Mouse (Mus musculus) retina, adult 2 months (tissue): ENCODE data around the gene Cx3cr1.
"Not testable (repeated sequence)": the region's sequence is repeated elsewhere in the genome, so short reads cannot be mapped to it uniquely, and the experiment has no call there.

Experiments
- DNase-seq: peaks from one replicate; pipeline ENCODE4 v3.0.0-alpha.2; 2012; ENCODE audit warnings: low read depth, low spot score

Gene Cx3cr1

GRCm38 (mm10) chr9:120069779-120070178 is at the start of gene Cx3cr1:
Cx3cr1 (minus strand) TSS chr9:120069879.
- DNase-seq = no peak

DNA sequence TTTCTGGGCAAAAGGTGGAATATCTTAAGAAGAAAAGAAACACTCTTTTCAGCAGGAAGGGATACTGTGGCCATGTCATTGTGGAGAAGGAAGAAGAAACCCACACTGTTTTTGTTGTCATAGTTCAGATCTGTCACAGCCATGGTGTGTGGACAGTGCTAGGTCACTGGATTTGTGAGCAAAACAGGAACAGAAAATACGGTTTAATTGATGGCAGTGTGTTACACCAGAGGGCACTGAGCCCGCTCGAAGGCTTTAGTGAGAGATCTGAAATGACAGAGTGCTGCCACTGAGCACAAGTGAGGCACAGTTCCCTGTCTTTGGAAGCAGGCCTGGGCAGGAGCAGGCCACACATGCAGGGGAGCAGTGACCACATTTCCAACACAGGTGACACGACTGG is 48.5 kb upstream of the Cx3cr1 start:
- DNase-seq = no peak

GRCm38 (mm10) chr9:120116184-120116624 is 46.5 kb upstream of the Cx3cr1 start:
- no peak for DNase-seq

- no peak for DNase-seq
These were observed 45.9 kb upstream of the Cx3cr1 start for GRCm38 (mm10) chr9:120115580-120115979.

- no peak for DNase-seq
These were observed 45.1 kb upstream of the Cx3cr1 start for GRCm38 (mm10) chr9:120114789-120115151.

DNA sequence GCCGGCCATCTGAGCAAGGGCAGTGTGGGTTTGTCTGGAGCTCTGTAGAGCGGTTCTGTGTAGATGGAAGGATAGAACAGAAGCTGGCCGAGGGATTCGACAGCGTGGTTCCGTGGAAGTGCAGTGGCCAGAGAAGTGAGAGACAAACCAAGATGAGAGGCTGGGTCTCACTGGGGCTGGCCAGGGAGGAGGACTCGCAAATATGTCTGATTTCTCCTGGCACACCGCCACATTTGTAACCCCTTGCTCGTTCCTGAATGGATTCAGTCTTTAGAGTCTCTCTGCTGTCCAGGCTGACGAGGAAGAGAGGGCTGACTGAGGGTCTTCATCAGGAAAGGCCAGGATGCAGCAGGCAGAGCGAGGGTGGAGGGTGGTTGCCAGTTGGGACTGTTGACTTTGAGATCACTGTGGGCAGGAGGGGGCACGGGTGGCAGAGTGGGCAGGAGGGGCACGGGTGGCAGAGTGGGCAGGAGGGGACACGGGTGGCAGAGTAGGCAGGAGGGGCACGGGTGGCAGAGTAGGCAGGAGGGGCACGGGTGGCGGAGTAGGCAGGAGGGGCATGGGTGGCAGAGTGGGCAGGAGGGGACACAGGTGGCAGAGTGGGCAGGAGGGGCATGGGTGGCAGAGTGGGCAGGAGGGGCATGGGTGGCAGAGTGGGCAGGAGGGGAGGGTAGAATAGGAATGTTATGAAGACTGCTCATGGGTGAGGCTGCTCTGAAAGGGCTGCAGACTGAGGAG is 44.5 kb upstream of the Cx3cr1 start:
- DNase-seq = no peak

DNA sequence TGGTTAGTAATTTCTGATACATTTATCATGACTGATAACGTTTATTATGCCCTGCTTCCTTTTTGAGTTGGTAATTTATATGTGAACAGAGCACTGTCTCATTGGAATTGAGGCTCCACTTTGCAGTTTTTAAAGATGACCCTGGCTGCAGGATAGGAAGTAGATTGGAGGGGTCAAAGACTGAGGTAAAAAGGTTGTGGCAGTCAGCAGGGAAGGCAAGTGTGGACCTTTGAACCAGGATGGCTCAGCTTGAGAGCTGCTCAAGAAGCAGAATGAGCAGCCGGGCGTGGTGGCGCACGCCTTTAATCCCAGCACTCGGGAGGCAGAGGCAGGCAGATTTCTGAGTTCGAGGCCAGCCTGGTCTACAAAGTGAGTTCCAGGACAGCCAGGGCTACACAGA is 43.8 kb upstream of the Cx3cr1 start:
- no peak for DNase-seq

DNA sequence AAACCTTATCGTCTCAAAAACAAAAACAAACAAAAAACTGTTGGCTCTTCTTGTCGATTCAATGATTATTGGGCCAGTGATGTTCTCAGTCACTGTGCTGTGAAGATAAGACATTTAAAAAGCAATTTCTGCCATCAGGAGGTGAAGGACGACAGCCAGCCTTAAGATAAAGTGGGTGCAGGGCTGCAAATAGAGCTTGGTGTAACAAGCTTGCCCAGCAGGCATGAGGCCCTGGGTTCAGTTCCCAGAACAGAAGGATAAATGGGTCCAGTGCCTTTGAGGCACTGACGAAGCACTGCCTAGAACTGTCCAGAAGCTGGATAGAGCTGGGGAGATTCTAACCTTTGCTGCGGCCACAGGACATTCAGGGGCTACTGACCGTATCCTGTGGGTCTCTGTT is 42.8 kb upstream of the Cx3cr1 start:
- no peak for DNase-seq

DNA sequence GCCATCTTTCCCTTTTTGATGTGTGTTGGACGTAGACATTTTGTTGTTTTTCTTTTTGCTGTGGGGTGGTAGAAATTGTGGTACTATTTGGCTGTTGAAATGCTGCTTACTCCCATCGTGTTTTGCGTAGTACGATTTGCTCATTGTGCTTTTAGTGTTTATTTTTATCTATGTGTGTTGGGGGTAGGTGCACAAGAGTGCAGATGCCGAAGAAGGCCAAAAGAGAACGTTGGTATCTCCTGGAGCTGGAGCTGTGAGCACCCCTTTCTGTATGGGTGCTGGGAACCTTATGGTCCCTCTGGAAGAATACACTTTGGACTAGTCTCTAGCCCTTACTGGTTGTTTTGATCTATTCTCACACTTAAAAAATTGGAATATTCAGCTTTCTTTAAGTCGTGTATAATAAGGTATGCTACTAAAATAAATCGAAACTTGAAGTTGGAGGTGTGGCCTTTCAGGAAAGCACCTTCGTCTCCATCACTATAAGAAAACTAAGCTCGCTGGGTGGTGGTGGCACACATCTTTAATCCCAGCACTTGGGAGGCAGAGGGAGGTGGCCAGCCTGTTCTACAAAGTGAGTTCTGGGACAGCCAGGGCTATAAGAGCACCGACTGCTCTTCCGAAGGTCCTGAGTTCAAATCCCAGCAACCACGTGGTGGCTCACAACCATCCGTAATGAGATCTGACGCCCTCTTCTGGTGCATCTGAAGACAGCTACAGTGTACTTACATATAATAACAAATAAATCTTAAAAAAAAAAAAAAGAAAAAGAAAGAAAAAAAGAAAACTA is 41.7 kb upstream of the Cx3cr1 start:
- no peak for DNase-seq

DNA sequence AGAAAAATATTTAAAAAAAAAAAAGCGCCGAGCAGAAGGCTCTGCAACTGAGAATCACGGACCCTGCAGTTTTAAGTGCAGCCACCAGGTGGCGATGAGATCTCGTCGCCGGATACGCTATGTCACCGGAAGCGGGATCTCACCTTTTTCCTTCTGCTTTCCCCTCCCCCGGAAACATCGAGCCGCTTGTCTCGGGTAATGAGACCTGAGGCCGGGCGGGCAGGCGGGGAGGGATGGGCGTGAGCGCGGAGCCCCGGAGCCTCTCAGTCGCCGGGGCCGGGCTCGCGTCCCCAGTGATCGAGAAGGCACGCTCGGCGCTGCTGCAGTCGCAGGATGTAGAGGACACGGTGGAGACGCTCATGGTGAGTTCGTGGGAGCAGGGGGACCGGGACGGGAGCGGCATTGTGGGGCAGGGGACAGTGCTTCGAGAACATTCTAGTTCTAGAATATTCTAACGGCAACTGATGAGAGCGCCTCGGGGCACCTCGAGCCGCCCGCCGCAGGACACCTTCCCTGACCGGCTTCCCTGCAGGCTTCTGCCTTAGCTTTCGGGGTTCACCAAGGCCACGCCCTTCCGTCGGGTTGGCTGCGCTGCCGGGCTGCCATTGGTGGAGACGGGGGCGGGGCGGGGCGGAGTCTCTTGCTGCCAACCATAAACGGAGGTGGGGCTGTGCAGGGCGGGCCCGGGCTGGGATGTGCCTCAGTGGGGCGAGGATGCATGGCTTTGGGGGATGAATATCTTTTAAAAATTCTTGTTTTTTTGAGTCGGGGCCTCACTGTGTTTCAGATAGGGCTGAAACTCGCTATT is 40.7 kb upstream of the Cx3cr1 start, which contains the start of gene Slc25a38:
Gene Slc25a38 (plus strand): TSS at position 164 of the 808 bp plus-strand sequence.
- DNase-seq = peak; percentile 79

DNA sequence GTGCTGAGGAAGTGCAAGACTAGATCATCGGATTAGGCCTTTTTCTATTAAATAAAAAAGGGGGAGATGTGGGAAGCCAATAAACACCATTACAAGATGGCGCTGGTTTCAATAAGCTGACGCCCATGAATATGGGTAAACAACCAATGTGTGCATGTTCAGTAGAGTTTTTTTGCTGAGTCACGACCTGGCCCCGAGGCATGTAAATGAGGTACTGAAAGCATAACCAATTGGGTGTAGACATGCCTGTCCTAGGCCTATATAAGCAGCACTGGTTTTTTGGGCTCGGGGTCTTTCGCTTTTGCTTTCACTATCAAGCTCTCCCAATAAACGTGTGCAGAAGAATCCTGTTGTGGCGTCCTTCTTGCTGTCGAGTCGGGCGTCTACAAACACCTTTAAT is 39.3 kb upstream of the Cx3cr1 start:
- not testable (repeated sequence) for DNase-seq

GRCm38 (mm10) chr9:120101165-120101564 is 31.5 kb upstream of the Cx3cr1 start:
- DNase-seq = no peak

GRCm38 (mm10) chr9:120099304-120099703 is 29.6 kb upstream of the Cx3cr1 start:
- no peak for DNase-seq

- peak; percentile 40 for DNase-seq
These were observed 29.0 kb upstream of the Cx3cr1 start for GRCm38 (mm10) chr9:120098682-120099081.

DNA sequence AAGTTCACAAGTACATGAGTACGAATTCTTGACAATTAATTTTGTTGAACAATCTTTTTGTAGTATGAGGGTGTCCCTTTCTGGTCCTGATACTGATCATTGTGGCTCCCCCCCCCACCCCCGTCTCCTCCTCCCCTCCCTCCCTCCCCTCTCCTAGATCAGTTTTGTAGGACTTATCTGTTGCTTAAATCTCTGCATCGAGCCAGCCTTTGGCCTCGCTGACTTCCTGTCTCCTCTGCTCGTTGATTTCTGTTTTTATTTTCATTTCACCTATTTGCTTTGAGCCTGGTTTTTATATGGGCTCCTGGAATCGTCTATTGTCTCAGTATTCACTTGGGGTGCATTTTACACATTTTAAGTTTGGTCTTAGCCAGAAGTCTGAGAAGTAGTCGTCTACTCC is 26.2 kb upstream of the Cx3cr1 start:
- DNase-seq = no peak

GRCm38 (mm10) chr9:120093701-120094100 is 24.0 kb upstream of the Cx3cr1 start:
- no peak for DNase-seq

GRCm38 (mm10) chr9:120091696-120092238 is 22.1 kb upstream of the Cx3cr1 start, which contains the start of gene Ccr8:
Ccr8 (plus strand) TSS chr9:120092114.
- no peak for DNase-seq

- no peak for DNase-seq
These were observed 21.4 kb upstream of the Cx3cr1 start for GRCm38 (mm10) chr9:120091086-120091485.

GRCm38 (mm10) chr9:120089125-120089524 is 19.4 kb upstream of the Cx3cr1 start:
- DNase-seq = no peak

DNA sequence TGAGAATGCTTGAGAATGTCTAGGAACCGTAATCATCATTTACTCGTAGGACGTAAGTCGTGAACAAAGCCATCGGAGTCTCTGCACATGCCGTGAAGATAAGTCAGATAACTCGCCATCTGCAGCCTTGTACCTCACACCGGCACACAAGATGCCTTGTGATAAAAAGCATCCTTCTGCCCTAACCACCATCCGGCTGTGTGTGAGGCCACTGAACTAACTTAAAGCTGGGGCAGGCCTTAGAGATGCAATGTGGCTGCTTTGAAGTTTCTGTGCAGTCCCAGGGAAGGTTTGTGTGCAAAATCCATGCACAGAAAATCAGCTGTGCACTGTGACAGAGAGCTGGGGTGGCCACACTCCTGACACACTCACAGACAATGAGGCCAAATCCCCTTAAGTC is 14.7 kb upstream of the Cx3cr1 start:
- no peak for DNase-seq

DNA sequence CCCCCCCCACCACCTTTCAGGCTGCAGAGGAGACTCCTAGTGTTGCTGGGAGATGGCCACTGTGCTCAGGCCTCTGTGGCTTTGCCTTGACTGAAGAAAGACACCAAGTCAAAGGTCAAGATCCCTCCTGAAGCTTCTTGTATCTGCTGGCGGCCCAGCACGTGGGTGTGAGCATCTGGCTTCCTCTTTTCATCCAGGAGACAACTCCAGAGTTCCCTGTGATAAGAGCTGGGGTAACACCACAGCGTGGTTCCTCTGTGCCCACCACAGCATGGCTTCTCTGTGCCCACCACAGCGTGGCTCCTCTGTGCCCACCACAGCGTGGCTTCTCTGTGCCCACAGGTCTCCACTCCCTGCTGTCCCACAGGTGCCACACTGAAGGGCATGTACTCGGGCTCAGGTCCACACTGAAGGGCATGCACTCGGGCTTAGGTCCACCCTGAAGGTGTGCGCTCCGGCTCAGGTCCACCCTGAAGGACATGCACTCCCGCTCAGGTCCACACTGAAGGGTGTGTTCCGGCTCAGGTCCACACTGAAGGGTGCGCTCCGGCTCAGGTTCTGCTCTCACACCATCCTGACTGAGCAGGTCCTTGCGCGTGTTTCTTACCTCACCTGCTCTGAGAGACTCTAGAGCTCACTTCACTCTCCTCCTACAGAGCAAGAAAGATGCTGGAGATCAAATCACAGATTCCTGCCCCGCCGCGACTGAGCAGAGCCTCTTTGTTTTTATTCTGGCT is 13.6 kb upstream of the Cx3cr1 start:
- no peak for DNase-seq
